Mouse (Mus musculus): Measurements from ENCODE around the gene Gorasp1. TPM values are rescaled to one million over a fixed set of nuclear protein-coding genes. Genes with fewer than 3 reads are reported as not detected.

The Gorasp1 gene
- polyA plus RNA-seq, 1 experiment from 2014 or later, result 29.2 TPM

DNA sequence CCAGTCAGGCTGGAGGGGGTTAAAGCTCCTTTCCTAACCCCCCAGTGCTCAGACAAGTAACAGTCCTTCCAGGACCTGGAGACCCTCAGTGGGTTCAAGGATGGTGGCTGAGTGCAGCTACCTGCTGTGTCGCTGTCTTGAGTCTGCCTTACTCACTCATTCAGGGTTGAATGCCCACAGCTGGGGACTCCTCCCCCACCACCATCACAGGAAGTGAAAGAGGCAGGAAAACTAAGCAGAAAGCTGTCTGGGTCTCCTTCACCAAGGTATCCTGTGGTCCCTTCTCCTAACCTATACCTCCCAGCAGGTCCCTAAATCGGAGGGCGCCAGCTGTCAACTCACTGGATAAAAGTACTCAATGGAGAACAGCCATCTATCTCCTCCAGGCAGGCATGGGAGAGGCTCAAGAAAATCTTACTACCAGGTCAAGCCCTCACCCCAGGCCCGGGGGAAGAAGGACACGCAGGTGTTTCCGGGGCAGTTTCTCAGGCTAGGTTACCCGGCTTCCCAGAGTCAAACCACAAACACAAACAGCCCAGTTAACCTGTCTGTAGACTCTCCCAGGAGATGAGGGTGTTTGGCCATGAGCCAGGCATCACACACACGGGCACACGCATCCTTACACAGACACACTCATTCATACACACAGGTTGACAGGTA, 40.9 kb upstream of the Gorasp1 start:
- peaks cover 70% of the 10 kb centered on the region for H3K4me1 ChIP-seq
- no peak for DNase-seq (ENCODE audit: low spot score)
- 47% methylated on average over 9 of the region's 9 CpGs for WGBS
- H3K27me3 ChIP-seq (replicated peaks; ENCODE audit: low read depth, poor library complexity, severe bottlenecking), result no peaks in the 10 kb centered on the region
- H3K9me3 ChIP-seq, result no peaks in the 10 kb centered on the region
- H3K27ac ChIP-seq (replicated peaks), result peak overlapping the region; percentile 63
- peaks cover 28% of the 10 kb centered on the region for H3K36me3 ChIP-seq (replicated peaks)
- 0 out of 2 replicates have a peak overlapping the region, but pooled peaks have one; percentile 11 for H3K4me3 ChIP-seq

DNA sequence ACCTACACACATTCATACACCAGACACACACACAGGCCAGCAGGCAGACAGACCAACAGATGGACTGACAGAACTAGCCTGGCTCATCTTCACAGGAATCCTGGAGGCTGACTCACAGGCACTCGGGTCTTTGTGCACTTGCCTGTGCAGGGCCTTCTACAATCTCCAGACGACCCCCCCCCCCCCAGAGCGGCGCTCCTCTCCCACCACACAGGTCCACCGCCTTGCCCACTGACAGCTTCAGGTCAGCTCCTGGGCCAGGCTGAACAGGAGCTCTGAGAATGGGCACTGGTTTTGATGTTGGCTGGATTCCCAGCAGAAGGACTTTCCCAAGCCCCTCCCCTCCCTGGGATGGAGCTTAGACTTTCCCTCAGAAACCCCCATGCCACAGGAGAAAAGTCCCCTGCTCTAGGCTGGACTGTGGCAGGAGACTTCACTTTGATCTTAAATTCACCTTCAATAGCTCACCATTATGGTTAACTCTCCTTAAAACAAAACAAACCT, 40.2 kb upstream of the Gorasp1 start:
- Histone ChIP-seq H3K36me3 (replicated peaks) (peaks cover 34% of the 10 kb centered on the region), H3K27me3 (replicated peaks; ENCODE audit: low read depth, poor library complexity, severe bottlenecking) (no peaks in the 10 kb centered on the region), H3K27ac (replicated peaks) (peak overlapping the region; percentile 63), H3K9me3 (no peaks in the 10 kb centered on the region), H3K4me3 (no peak overlapping the region), H3K4me1 (peaks cover 63% of the 10 kb centered on the region)
- 64% methylated on average over 5 of the region's 5 CpGs for WGBS
- DNase-seq (ENCODE audit: low spot score), result no peak

DNA sequence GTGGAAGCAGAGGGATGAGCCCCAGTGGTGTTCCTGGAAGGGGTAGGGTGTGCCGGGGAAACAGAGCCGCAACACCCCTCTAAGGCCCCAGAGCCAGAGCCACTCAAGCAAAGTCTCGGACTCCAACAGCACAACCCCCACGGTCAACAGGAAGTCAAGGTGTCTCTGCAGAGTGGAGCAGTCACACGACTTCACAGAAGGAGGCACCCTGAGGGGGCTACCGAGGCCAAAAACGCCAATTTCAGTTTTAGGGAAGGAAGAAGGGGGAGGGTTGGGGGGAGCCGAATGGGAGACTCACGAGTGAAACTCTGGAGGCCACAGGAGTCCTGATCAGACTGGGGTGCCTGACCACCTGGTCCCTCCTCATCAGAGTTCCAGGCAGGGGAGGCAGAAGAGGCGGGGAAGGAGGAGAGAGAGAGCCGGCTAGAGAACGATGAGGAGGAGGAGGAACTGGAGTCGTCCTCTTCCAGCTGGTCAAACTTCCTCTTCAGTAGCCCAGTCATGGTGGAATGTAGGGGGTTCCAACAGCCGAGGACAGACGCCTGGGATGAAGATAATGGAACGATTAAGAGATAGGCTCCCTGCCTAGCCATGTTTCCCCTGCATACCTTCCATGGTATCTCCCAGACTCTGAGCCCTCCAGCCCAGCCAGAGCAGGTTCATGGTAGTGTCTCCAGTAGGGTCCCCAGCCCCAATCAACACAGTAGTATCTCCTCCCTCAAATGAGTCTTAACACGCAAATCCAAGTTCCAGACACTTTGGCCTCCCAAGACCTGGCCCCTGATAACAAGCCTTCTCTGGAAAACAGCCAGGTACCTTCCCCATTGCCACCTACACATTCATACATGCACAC, 39.6 kb upstream of the Gorasp1 start:
- peaks cover 56% of the 10 kb centered on the region for H3K4me1 ChIP-seq
- no peaks in the 10 kb centered on the region for H3K9me3 ChIP-seq
- no peak for DNase-seq (ENCODE audit: low spot score)
- no peaks in the 10 kb centered on the region for H3K27me3 ChIP-seq (replicated peaks; ENCODE audit: low read depth, poor library complexity, severe bottlenecking)
- H3K36me3 ChIP-seq (replicated peaks), result peaks cover 41% of the 10 kb centered on the region
- no peak overlapping the region for H3K4me3 ChIP-seq
- H3K27ac ChIP-seq (replicated peaks), result peak overlapping the region; percentile 63
- WGBS, result 56% methylated on average over 17 of the region's 17 CpGs

DNA sequence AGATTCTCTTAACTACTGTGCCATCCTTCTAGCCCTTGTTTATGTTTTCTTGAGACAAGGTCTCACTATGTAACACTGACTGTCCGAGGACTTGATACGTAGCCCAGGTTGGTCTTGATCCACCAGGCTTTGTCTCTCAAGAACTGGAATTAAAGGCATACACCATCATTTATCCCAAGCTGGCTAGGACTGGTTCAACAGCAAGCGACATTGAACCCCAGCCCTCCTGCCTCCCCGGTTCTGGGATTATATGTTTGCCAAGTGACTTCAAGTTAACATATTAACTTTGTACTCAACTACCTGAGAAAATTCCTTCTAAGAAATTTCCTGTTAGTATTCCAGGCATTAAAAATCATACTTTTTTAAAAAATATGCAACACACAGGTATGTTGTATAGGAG, 37.9 kb upstream of the Gorasp1 start:
- no peaks in the 10 kb centered on the region for H3K27me3 ChIP-seq (replicated peaks; ENCODE audit: low read depth, poor library complexity, severe bottlenecking)
- H3K9me3 ChIP-seq, result no peaks in the 10 kb centered on the region
- no peak overlapping the region for H3K27ac ChIP-seq (replicated peaks)
- H3K36me3 ChIP-seq (replicated peaks), result peaks cover 49% of the 10 kb centered on the region
- peaks cover 53% of the 10 kb centered on the region for H3K4me1 ChIP-seq
- DNase-seq (ENCODE audit: low spot score), result no peak
- 96% methylated on average over 4 of the region's 4 CpGs for WGBS
- no peak overlapping the region for H3K4me3 ChIP-seq

DNA sequence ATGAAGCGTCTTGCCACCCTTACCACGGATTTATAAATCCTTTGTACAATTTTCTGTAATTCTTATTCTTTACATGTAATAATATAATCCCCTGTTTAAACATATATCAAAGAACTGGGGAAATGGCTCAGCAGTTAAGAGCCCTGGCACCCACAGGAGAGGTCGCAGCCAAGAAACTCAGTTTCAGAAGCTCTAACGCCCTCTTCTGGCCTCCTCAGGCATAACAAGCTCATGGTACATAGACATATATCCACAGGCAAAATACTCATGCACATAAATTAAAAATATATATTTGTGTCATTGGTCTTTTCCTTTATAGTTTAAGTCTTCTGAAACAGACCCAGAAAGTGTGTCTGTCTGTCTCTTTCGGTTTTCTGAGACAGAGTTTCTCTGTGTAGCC, 37.2 kb upstream of the Gorasp1 start:
- H3K4me3 ChIP-seq, result no peak overlapping the region
- no peaks in the 10 kb centered on the region for H3K27me3 ChIP-seq (replicated peaks; ENCODE audit: low read depth, poor library complexity, severe bottlenecking)
- DNase-seq (ENCODE audit: low spot score), result no peak
- H3K27ac ChIP-seq (replicated peaks), result no peak overlapping the region
- no peaks in the 10 kb centered on the region for H3K9me3 ChIP-seq
- WGBS, result 83% methylated on average over 5 of the region's 5 CpGs
- peaks cover 49% of the 10 kb centered on the region for H3K36me3 ChIP-seq (replicated peaks)
- peaks cover 51% of the 10 kb centered on the region for H3K4me1 ChIP-seq

DNA sequence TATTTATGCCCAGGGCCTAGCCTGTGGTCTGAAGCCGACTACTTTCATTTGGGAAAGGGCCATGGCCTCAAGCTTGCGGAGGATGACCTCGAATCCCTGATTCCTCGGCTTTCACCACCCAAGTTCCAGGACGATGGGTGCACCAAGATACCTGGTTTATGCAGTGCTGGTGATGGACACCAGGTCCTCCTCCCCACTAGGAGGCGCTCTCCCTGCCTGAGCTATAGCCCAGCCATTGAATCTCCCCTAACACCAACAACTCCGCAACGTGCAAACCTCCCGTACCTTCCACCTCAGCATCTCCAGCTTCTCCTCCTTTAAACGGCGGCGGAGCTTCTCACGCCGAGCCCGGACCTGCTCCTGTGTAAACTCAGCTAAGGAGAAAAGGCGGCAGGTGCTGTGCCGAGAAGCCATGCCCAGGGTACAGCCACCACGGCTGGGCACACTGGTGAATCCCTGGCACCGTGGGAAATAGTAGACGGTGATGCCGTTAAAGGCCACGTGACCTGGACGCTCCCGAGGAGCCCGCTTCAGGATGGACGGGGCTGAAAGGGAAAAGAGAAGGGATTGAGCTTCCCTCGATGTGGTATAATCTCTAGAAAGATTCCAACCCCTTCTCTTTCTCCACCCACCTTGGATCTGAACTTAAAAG, 36.6 kb upstream of the Gorasp1 start:
- DNase-seq (ENCODE audit: low spot score), result peak; percentile 26
- Histone ChIP-seq H3K4me3 (no peak overlapping the region), H3K9me3 (no peaks in the 10 kb centered on the region), H3K4me1 (peaks cover 44% of the 10 kb centered on the region), H3K27me3 (replicated peaks; ENCODE audit: low read depth, poor library complexity, severe bottlenecking) (no peaks in the 10 kb centered on the region), H3K27ac (replicated peaks) (no peak overlapping the region), H3K36me3 (replicated peaks) (peaks cover 49% of the 10 kb centered on the region)
- WGBS, result 92% methylated on average over 27 of the region's 27 CpGs

DNA sequence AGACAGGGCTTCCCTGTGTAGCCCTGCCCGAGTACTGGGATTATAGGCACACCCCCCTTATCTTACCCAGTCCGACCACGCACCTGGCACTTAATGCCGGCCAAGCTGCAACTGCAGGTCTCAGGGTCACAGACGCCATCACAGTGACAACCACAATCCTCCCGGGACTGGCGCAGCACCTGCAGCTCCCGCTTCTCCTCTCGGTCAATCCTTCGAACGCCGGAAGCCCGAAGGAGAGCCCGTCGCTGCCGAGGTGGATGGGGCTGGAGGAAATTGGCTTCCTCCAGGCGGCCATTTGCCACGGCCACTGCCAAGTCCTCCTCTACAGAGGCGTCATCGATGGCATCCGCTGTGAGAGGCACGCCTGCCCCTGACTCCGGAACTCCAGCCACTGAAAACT, 35.9 kb upstream of the Gorasp1 start:
- Histone ChIP-seq H3K9me3 (no peaks in the 10 kb centered on the region), H3K4me1 (peaks cover 37% of the 10 kb centered on the region)
- WGBS, result 95% methylated on average over 23 of the region's 23 CpGs

DNA sequence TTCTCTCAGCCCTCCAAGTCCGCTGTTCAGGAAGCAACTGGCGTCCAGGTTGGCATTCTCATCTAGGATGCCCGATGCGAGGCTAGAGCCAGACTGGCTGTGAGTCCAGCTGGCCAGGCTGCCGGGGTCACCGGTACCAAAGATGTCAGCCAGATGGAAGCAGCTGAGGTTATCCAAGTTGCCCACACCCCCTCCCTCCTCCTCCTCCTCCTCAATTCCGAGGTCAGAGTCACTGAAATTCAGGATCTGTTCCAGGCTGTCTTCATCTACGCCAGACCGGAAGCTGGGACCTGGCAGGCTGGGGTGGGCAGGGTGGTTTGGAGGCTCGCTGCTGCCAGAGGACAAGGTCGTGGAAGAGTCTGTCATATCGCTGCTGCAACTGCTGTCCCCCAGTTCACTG, 35.2 kb upstream of the Gorasp1 start:
- DNase-seq (ENCODE audit: low spot score), result no peak
- H3K4me3 ChIP-seq, result no peak overlapping the region
- H3K36me3 ChIP-seq (replicated peaks), result peaks cover 49% of the 10 kb centered on the region
- H3K27me3 ChIP-seq (replicated peaks; ENCODE audit: low read depth, poor library complexity, severe bottlenecking), result no peaks in the 10 kb centered on the region
- no peaks in the 10 kb centered on the region for H3K9me3 ChIP-seq
- H3K27ac ChIP-seq (replicated peaks), result no peak overlapping the region
- 88% methylated on average over 12 of the region's 12 CpGs for WGBS
- peaks cover 30% of the 10 kb centered on the region for H3K4me1 ChIP-seq

More for the DNA sequence above, 35.9 kb upstream of the Gorasp1 start:
- H3K27ac ChIP-seq (replicated peaks), result no peak overlapping the region
- DNase-seq (ENCODE audit: low spot score), result no peak
- peaks cover 49% of the 10 kb centered on the region for H3K36me3 ChIP-seq (replicated peaks)
- no peaks in the 10 kb centered on the region for H3K27me3 ChIP-seq (replicated peaks; ENCODE audit: low read depth, poor library complexity, severe bottlenecking)
- H3K4me3 ChIP-seq, result no peak overlapping the region

DNA sequence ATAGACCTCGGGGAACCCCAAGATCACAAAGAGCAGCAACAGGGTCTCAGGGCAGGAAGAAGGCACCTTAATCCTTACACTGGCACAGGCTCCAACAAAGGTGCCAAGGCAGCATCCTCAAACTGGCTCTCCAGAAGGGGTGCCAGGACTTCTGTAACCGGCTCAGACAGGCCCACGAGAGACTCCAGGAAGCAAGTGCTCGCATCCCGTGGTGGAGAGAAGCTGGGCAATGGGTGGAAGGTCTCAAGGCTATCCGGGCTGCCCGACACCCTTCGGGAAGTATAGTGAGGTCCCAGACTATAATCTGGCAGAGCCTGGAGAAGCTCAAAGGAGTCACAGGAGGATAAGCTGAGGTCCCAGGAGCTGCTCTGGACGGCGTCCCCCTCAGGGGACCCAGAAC, 34.8 kb upstream of the Gorasp1 start:
- 93% methylated on average over 10 of the region's 10 CpGs for WGBS
- H3K4me1 ChIP-seq, result peaks cover 26% of the 10 kb centered on the region
- no peak overlapping the region for H3K27ac ChIP-seq (replicated peaks)
- H3K9me3 ChIP-seq, result no peaks in the 10 kb centered on the region
- DNase-seq (ENCODE audit: low spot score), result no peak
- peaks cover 49% of the 10 kb centered on the region for H3K36me3 ChIP-seq (replicated peaks)
- H3K27me3 ChIP-seq (replicated peaks; ENCODE audit: low read depth, poor library complexity, severe bottlenecking), result no peaks in the 10 kb centered on the region
- no peak overlapping the region for H3K4me3 ChIP-seq

DNA sequence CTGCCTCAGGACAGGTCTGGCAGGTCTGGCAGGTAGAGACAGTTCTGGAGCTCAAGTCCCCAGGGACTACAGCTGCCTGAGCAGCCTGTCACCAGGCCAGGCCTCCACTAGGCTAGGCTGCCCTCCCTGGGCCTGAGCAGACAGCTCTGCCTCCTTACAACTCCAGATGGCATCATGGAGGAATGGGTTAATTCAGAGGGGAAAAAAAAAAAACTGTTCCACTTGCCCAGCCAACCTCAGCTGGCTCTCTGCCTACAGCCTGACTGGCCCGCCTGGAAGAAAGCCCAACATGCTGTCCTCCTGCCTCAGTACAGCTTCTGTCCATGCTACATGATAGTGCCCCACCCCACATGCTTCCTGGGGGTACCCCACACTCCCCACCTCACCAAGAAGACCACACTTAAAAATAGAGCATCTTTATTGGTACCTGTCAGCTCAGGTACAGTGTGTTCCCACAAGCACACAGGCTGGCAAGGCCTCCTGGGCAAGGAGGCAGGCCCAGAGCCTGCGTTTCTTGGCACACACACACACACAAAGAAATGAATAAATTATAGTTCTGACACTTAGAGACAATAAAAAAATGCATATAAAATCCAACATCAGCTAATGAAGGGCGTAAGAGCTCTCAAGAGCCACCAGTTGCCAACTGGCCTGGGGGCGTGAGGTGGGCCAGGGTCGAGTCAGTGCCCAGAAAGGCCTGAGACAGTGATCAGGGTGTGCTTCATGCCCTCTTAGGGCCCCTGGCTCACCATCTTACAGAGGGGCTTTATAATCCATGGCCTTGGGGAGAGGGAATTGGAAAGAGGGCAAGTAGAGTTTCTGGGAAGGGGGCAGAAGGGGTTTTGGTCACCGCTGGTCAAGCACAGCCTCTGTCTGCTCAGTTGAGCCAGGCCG, 33.6 kb upstream of the Gorasp1 start:
- Histone ChIP-seq H3K36me3 (replicated peaks) (peaks cover 43% of the 10 kb centered on the region), H3K27me3 (replicated peaks; ENCODE audit: low read depth, poor library complexity, severe bottlenecking) (no peaks in the 10 kb centered on the region), H3K4me1 (peaks cover 18% of the 10 kb centered on the region), H3K4me3 (no peak overlapping the region), H3K9me3 (no peaks in the 10 kb centered on the region), H3K27ac (replicated peaks) (no peak overlapping the region; the same call in 1 of the 2 replicates)
- WGBS, result 87% methylated on average over 7 of the region's 7 CpGs
- DNase-seq (ENCODE audit: low spot score), result no peak

DNA sequence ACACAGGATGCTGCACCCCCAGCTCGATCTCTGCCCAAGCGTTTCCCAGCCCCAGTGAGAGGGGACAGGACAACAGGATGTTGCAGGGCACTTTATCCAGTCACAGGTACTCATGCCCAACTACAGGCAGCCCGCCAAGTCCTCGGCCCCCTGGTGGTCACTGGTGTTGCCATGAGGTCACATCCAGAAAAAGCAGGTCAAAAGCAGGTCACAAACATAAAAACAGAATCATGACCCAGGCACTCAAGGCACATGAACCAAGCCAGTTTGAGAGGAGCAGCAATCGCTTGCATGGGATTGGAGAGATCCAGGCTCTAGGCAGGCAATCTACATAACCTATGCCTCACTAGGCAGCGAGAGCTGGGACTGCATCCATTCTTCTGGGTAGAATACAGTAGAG, 32.9 kb upstream of the Gorasp1 start:
- Histone ChIP-seq H3K9me3 (no peaks in the 10 kb centered on the region), H3K27ac (replicated peaks) (no peak overlapping the region; the same call in 1 of the 2 replicates), H3K36me3 (replicated peaks) (peaks cover 40% of the 10 kb centered on the region), H3K4me3 (no peak overlapping the region), H3K4me1 (peaks cover 18% of the 10 kb centered on the region), H3K27me3 (replicated peaks; ENCODE audit: low read depth, poor library complexity, severe bottlenecking) (no peaks in the 10 kb centered on the region)
- peak; percentile 65 for DNase-seq (ENCODE audit: low spot score)
- WGBS, result 48% methylated on average over 6 of the region's 6 CpGs

DNA sequence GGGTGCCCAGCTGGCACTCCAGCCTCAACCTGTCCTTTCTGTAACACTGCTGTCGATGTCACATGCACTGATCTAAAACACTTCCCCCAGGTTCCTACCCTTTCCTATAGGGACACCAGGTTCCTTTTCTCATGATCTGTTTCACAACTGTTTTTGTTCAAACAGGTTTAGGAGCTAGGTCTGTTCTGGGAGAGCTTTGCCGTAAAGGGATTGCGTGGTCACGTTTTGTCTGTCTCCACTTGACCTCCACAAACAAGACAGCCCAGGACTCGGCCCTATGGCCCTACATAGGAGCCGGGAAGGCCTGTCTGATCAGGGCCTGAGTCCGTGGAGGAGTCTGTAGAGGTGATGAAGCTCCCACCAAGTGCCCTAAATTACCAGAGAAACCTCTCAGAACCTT, 32.4 kb upstream of the Gorasp1 start:
- Histone ChIP-seq H3K4me3 (no peak overlapping the region), H3K27me3 (replicated peaks; ENCODE audit: low read depth, poor library complexity, severe bottlenecking) (no peaks in the 10 kb centered on the region), H3K9me3 (no peaks in the 10 kb centered on the region), H3K36me3 (replicated peaks) (peaks cover 36% of the 10 kb centered on the region), H3K4me1 (peaks cover 18% of the 10 kb centered on the region), H3K27ac (replicated peaks) (no peak overlapping the region)
- no peak for DNase-seq (ENCODE audit: low spot score)
- 85% methylated on average over 7 of the region's 7 CpGs for WGBS
